Mouse (Mus musculus) kidney, adult 2 months (tissue): ENCODE measurements around the gene Ubxn6.

ENCODE experiments used
- CTCF ChIP-seq: fragments of 200-500 bp; conservative IDR thresholded peaks from 2 replicates; pipeline ENCODE4 v1.5.1; 2011; ENCODE audit warnings: low read depth, mild to moderate bottlenecking, control low read depth, low read length, moderate library complexity, mixed read lengths; ENCODE audit not compliant: insufficient read depth, insufficient read length
- POLR2A ChIP-seq: fragments of 200-500 bp; IDR thresholded peaks from one replicate; pipeline ENCODE4 v1.6.1; 2011; ENCODE audit warnings: low read depth, low read length, control low read depth

GRCm38 (mm10) chr17:56024476-56024875 lies 50.4 kb downstream of the Ubxn6 start:
- no peak for TF ChIP-seq CTCF
- TF ChIP-seq POLR2A, result no peak
